Mouse (Mus musculus): ENCODE measurements around the gene Eif2ak3.

Gene Eif2ak3

DNA sequence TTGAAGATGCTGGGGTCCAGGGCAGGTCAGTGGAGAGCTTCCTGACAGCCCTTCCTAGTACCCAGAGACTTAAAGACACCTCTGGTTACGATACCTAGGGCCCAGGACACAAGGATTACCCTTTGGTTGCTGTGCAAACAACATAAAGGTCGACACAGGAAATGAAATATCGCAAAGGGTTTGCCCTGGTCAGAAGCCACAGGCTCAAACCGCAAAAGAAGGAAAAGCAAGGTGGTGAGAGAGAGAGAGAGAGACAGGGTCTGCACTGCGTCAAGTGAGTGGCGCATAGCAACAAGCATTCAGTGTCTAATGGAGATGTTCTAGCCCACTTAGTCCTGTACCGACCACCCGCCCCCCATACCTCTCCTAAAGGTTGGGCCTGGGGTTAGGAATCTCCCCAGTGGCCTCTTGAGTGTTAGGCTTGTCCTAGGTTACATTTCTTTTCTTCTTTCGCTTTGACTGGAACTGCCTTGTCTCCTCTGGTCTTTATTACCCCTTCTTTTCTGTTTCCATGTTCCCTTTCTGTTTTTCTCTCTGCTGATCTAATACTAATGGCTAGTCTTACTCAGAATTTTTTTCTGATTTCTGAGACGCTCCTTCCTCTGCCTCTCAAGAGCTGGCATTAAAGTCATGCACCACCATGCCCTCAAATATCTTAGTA, 13.0 kb upstream of the Eif2ak3 start:
- DNase-seq, result no peak

- no peak for DNase-seq
Measured at GRCm38 (mm10) chr6:70837297-70837696, 7.0 kb upstream of the Eif2ak3 start.

DNA sequence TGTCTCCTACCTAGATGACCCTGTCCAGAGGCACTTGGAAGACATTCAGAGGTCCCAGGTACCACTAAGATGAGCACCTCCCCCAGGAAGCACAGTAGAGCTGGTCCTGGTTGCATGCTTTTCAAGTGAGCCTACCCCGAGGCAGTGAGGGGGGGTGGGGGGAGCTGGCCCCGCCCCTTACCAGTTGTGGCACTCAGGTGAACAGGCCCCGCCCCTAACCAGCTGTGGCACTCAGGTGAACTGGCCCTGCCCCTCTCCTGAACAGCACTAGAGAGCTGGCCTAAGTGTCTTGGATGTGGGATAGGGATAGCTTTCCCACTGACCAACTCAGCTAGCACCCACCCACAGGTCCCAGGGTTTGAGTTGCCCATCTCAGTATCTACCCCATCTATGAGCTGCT, 5.8 kb upstream of the Eif2ak3 start:
- no peak for DNase-seq

DNA sequence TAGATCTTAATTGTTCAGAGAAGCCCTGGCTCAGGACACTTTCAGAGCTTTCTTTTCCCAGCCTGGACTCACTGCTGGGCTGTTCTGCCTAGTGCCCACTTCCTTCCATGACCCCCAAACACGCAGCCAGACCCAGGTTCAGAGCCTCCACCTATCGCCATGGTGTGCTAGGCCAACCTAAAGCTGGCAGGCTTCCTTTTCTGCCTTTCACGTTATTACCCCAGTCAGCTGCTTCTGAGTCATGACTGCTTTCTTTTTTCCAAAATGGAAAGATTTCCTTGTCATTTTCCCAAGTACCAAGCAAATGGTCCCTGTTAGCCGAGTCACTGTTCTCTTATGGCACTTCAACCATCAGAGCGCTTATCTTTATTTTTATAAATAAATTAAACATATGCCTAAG, 4.0 kb upstream of the Eif2ak3 start:
- DNase-seq, result no peak

DNA sequence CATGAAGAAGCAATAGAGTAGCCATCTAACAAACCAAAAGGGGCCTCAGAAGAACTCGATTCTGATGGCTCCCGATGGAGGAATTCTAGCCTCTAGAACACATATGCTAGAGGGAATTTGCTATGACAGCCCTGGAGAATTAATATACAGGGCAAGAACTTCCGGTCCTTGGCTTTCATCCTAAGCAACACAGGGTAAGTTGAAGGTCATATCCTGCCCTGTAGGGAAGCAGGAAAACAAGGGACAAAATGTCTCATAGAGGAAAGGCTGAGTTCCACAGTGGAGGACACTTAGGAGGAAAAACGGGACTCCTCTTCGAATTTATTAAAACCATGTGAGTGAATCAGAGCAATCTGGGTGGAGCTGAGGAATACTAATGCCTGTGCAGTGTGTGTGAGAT, 1.3 kb upstream of the Eif2ak3 start:
- peak; percentile 48 for DNase-seq

DNA sequence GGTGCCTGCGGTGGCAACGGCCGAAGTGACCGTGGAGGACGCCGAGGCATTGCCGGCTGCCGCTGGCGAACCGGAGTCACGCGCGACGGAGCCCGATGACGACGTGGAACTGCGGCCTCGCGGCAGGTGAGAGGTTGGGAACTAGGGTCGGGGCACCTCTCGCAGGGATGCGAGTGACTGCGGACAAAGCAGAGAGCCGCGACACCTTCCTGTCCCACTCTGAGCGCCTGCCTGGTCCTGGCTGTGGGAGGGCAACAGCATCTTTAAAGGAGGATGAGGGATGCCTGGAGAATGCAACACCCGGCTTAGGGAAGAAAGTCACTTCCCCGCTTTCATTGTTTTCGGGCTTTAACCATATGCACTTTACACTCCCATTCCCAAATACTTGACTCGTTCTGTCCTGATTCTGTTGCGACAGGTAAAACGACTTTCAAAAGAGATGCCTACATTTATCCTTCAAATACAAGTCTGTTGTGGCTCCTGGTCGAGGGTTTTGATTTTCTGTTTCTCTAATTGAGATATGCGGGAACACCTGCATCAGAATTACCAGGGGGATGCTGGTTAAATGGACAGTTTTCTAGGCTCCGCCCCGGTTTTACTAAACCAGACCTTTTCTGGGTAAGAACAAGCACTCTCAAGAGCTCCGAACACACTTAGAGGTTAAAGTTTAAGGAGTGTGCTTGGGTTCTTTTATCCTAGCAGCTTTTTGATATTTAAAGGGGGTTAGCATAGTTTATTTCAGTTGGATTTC, 756 bp downstream of the Eif2ak3 start:
- no peak for DNase-seq

DNA sequence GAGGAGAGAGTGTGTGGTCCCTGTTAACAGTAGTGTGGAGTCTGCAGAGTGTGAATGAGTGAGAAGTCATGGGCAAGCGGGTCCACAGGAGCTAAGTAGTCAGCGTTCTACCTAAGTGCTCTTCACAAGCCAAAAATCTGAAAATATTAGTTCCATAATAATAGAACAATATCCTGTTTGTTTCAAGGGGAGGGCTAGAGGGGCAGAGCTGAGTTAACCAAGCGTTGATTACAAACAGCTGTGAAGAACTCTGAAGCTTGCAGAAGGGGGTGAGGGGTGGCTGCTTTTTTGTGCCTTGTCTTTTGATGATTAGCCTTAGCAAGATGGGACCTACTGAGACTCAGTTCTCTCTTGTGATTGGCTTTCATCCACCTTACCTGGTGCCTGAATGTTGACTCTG, 3.1 kb downstream of the Eif2ak3 start:
- no peak for DNase-seq

- DNase-seq, result no peak
Measured at GRCm38 (mm10) chr6:70853371-70853770, 9.1 kb downstream of the Eif2ak3 start.

DNA sequence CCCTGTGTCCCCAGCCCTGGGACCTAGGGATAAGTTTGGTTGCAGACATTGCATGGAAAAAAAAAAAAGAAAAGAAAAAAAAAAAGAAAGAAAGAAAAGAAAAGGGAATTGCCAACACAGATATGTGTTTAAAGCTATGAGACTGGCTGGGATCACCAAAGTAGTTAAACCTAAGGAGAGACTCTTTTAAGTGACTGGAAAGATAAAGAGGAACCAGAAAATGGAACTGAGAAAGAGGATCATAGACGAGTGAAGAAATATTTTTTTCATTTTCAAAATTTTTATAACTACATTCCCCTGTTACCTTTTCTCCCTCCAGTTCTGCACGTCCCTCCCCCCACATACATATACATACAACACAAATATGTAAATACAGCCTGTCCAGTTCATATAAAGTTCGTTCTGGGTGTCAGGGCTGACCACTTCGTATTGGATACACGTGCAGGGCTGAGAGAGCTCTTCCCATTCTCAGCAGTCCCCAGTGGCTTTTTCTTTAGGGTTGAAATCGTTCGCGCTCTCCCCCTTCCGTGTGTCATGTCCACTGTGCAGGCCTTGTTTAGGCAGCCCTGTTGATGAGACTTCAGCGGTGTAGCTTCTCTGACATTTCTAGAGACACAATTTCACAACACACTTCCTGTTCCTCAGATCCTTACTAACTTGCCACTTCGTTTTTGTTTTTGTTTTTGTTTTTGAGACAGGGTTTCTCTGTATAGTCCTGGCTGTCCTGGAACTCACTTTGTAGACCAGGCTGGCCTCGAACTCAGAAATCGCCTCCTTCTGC, 11.4 kb downstream of the Eif2ak3 start:
- DNase-seq, result no peak

- no peak for DNase-seq
Measured at GRCm38 (mm10) chr6:70862726-70863125, 18.4 kb downstream of the Eif2ak3 start.

DNA sequence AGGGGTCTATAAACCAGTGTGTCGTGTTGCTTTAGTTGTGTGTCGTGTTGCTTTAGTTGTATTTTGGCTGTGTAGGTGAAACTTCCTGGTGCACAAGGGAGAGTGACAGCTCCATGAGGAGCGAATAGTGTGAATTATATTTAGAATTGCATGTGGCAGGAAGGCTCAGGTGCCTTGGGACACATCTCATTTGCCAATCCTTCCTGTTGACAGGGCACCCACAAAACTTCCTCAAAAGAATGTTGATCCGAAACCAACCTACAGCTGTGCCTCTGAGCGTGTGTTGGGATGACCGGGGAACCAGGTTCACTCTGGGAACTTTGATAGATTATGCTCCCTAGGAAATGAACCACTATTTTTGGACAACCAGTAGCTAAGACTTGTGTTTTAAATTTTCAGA, 20.0 kb downstream of the Eif2ak3 start:
- no peak for DNase-seq

DNA sequence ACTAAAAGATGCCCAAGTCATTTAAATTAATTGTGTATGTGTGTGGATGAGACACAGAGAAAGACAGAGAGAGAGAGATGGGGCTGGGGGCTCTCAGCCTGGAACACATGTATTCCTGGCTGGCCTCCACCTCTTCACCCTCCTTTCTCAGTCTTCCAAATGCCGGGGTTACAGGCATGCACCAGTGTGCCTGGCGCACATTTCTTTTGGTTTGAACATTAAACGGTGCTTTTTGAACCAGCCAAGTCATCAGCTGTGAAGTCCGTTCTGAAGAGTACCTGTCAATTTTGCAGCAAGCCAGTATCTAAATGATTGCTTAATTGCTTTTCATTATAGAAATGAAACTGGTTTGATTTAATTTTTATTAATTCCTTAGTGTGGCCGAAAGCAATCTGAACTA, 22.4 kb downstream of the Eif2ak3 start:
- DNase-seq, result no peak

DNA sequence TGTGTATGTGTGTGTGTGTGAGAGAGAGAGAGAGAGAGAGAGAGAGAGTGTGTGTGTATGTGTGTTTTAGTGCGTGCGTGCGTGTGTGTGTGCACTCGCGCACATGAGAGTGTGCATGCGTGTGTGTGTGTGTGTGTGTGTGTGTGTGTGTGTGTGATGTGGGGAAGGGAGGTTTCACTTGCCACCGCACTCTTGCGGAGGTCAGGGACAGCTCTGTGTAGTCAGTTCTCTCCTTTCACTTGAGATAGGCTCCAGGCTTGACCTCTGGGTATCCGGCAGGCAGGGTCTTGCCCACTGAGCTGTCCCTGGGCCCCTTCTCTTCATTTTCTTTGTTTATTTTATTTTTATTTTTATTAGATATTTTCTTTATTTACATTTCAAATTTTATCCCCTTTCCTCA, 23.0 kb downstream of the Eif2ak3 start:
- no peak for DNase-seq

GRCm38 (mm10) chr6:70871511-70871980, 27.2 kb downstream of the Eif2ak3 start:
- DNase-seq, result no peak

DNA sequence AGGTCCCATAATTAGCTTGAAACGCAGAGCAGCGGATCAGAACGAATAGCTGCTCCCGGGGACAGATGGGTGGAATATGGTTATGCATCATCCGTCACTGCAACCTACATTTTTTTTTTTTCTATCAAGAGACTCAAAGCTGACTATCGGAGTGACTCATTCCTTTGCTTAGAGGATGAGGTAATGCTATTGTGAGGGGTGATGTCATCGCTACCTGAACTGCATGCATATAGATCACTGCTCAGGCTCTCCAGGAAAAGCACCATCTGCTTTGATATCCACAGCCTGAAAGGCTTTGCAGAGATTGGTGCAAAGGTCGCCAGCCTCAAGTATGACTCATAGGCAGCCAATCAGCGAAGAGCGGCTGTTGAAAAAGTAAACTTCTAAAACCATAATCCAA, 27.8 kb downstream of the Eif2ak3 start:
- DNase-seq, result peak; percentile 90

- DNase-seq, result no peak
Measured at GRCm38 (mm10) chr6:70872570-70872969, 28.3 kb downstream of the Eif2ak3 start.

- peak; percentile 54 for DNase-seq
Measured at GRCm38 (mm10) chr6:70874035-70874775, 29.9 kb downstream of the Eif2ak3 start.

- no peak for DNase-seq
Measured at GRCm38 (mm10) chr6:70875017-70875416, 30.7 kb downstream of the Eif2ak3 start.

- DNase-seq, result peak; percentile 90
Measured at GRCm38 (mm10) chr6:70880714-70881304, 36.5 kb downstream of the Eif2ak3 start.

DNA sequence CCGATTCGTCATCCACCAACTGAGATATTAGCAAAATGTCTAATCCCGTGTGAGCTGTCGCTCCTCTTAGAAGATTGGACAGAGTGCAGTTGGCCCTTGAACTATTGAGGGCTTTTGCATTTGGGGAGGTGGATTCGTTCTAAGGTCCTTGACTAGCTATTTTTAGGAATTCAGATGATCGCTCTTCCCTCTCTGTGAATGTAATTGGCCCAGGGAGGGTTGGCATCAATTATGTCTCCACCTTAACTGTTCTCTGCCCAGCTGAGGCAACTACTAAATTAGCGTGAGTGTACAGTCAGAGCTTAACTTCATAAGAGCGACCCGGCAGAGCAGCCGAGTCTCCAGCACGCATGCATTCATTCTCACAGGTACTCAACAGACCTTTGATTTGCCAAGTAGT, 43.7 kb downstream of the Eif2ak3 start:
- no peak for DNase-seq

- DNase-seq, result no peak
Measured at GRCm38 (mm10) chr6:70898166-70898565, 53.9 kb downstream of the Eif2ak3 start.

DNA sequence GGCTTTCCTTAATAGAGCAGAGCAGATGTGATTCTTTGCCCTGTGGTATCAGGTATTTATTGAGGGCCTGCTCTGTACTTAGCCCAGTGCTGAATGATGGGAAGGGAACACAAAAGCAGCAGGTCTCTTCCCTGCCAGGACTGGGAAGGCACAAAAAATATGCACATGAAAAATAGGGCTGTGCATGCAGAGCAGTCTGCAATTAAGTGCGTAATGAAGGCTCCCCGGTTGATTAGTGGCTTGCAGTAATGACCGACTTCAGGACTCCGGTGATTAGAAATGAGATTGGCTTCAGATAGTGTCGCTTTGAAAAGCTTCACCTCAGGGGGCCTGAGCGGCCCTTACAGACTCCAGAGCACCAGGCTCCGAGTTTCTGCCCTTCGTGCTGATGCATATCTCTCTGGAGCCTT, 55.3 kb downstream of the Eif2ak3 start:
- DNase-seq, result no peak

DNA sequence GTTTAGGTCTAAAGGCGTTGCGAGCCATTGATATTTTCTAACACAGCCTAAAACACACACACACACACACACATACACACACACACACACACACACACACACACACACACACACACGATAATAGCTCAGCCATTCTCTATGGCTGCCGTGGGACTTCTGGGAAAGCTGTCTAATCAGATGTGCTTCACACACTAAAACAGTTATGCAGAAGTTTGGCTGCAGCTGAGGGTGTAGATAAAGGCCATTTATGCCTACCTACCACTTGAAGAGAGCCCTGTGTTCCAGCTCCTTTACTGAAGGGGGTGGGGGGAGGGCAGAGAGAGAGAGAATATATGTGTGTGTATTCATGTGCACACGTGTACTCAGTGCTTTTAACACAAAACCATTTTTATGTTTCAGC, 59.4 kb downstream of the Eif2ak3 start:
- no peak for DNase-seq

All from cerebellum, adult 9-10 months (tissue).